Mouse (Mus musculus) midbrain, embryonic 16.5 days (tissue): ENCODE measurements at regions not wholly inside any gene's neighbourhood (a gene's known extent, or its start where the extent isn't known, plus 50 kb on each side); places are given as distances from the start of the nearest gene placed in this dataset.
"Not testable (repeated sequence)": the region's sequence is repeated elsewhere in the genome, so short reads cannot be mapped to it uniquely, and the experiment has no call there.

Experiments
- ATAC-seq: fragments of 200-750 bp; cut with Nextera tagmentation; 2 replicates; pipeline ENCODE4 v1.8.0; 2017; ENCODE audit warnings: moderate TSS enrichment
- H3K27ac ChIP-seq: fragments of 300-500 bp; sonication (generic); 2 replicates; pipeline ENCODE4 v1.5.1; 2014; ENCODE audit warnings: mild to moderate bottlenecking, low read length, mixed read lengths
- H3K27me3 ChIP-seq: fragments of 300-500 bp; sonication (generic); 2 replicates; pipeline ENCODE4 v1.6.1; 2014; ENCODE audit warnings: low read depth, low read length, mixed read lengths; ENCODE audit not compliant: control insufficient read depth, insufficient read depth
- H3K36me3 ChIP-seq: fragments of 300-500 bp; sonication (generic); 2 replicates; pipeline ENCODE4 v1.6.1; 2014; ENCODE audit warnings: mild to moderate bottlenecking, low read length, moderate library complexity, mixed read lengths; ENCODE audit not compliant: control insufficient read depth, insufficient read depth
- H3K4me1 ChIP-seq: fragments of 300-500 bp; sonication (generic); 2 replicates; pipeline ENCODE4 v1.6.1; 2014; ENCODE audit warnings: mild to moderate bottlenecking, low read length, mixed read lengths; ENCODE audit not compliant: control insufficient read depth, insufficient read depth
- H3K4me2 ChIP-seq: fragments of 300-500 bp; sonication (generic); 2 replicates; pipeline ENCODE4 v1.6.1; 2014; ENCODE audit warnings: mild to moderate bottlenecking, low read length, mixed read lengths
- H3K4me3 ChIP-seq: fragments of 300-500 bp; sonication (generic); 2 replicates; pipeline ENCODE4 v1.5.1; 2014; ENCODE audit warnings: low read depth, mild to moderate bottlenecking, low read length, moderate library complexity, mixed read lengths
- H3K9ac ChIP-seq: fragments of 300-500 bp; sonication (generic); 2 replicates; pipeline ENCODE4 v1.6.1; 2014; ENCODE audit warnings: low read depth, low read length, mixed read lengths
- H3K9me3 ChIP-seq: fragments of 300-500 bp; sonication (generic); replicated peaks from 2 replicates; pipeline ENCODE4 v1.6.1; 2014; ENCODE audit warnings: mild to moderate bottlenecking, low read length, mixed read lengths; ENCODE audit not compliant: control insufficient read depth, poor library complexity, severe bottlenecking
- WGBS: fragments of 180-500 bp; shearing (Covaris S2); extraction: QIAGEN DNeasy Blood & Tissue Kit; methylation state at CpG from one replicate; pipeline ENCODE4 v1.1.7; 2014; 5-methylcytosine and 5-hydroxymethylcytosine counted together

DNA sequence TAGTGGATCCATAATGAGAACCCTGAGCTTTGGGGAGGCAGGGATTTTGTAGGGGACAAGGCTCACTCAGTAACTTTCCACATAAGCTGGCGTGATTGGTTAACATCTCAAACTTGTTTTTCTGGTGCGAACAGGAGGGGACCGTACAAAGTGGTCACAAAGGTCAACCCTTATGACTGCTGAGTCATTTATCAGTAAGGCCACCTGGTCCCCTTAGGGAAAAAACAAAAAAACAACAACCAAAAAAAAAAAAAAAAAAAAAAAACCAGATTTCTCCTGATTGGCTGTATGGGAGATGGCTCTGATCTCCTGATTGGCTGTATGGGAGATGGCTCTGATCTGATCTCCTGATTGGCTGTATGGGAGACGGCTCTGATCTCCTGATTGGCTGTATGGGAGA is 244.0 kb upstream of the Oprm1 start:
- no peaks in the 10 kb centered on the region for H3K4me1 ChIP-seq
- no peak for ATAC-seq
- H3K4me3 ChIP-seq, result no peak overlapping the region
- no peak overlapping the region for H3K9ac ChIP-seq
- H3K36me3 ChIP-seq, result no peaks in the 10 kb centered on the region
- WGBS, result 96% methylated on average over 4 of the region's 4 CpGs
- H3K27me3 ChIP-seq, result no peaks in the 10 kb centered on the region
- H3K27ac ChIP-seq, result no peak overlapping the region
- H3K4me2 ChIP-seq, result no peak overlapping the region
- no peaks in the 10 kb centered on the region for H3K9me3 ChIP-seq

DNA sequence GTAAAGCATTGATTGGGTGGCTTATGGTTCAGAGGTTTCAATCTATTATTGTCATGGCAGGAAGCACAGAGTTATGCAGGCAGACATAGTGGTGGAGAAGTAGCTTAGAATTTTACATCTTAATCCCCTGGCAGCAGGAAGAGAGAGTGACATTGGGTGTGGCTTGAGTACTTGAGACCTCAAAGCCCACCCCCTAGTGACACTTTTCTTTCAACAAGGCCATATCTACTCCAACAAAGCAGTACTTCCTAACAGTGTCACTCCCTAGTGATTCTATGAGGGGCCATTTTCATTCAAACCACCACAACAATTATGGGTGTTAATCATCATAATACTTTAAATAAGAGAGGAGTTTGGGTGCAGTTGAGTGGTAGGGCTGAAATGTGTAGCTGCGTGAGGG is 195.8 kb upstream of the Oprm1 start:
- H3K27me3 ChIP-seq, result no peaks in the 10 kb centered on the region
- H3K36me3 ChIP-seq, result no peaks in the 10 kb centered on the region
- H3K4me3 ChIP-seq, result no peak overlapping the region
- WGBS, result 86% methylated on average over 1 of the region's 1 CpGs
- no peaks in the 10 kb centered on the region for H3K9me3 ChIP-seq
- no peak overlapping the region for H3K27ac ChIP-seq
- H3K4me1 ChIP-seq, result no peaks in the 10 kb centered on the region
- H3K4me2 ChIP-seq, result no peak overlapping the region
- no peak overlapping the region for H3K9ac ChIP-seq
- ATAC-seq, result no peak

DNA sequence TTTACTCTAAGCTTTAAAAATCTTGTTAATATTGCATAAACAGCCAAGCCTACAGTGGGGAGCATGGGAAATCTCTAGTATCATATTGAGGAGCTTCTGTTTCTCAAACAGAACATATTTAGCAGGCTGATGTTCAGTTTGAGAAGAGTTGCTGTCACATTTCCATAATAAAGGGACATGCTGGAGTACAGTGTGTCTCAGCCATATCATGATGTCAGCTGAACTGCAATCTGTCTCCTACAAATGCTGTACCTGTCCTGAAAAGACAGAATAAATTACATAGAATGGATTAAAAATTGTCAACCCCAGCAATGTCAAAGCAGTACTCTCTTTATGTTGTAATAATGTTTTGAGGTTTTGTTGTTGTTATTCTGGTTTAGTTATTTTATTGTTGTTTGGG is 179.7 kb upstream of the Oprm1 start:
- Histone ChIP-seq H3K36me3 (no peaks in the 10 kb centered on the region), H3K27me3 (no peaks in the 10 kb centered on the region), H3K4me1 (no peaks in the 10 kb centered on the region), H3K9ac (no peak overlapping the region), H3K9me3 (no peaks in the 10 kb centered on the region), H3K4me3 (no peak overlapping the region), H3K4me2 (no peak overlapping the region), H3K27ac (no peak overlapping the region)
- ATAC-seq, result no peak

DNA sequence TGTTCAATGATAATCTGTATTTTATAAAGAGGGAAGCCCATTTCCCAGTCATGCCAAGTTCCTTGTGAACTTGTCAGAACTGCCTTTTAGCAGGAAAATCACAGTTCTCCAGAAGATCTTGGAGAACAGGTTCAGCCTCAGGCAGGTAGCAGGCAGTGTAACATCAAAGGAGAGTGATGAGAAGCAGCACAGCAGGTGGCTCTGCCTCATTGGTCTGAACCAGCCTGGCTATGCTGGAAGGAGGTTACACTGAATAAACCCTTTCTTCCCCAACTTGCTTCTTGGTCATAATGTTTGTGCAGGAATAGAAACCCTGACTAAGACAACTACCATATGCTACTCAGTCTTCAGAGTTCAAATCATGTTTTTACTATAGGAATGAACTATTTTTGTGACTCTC is 172.5 kb upstream of the Oprm1 start:
- H3K4me3 ChIP-seq, H3K27me3 ChIP-seq, H3K4me1 ChIP-seq, ATAC-seq, H3K9me3 ChIP-seq, H3K9ac ChIP-seq, H3K36me3 ChIP-seq, H3K27ac ChIP-seq, H3K4me2 ChIP-seq: not testable (repeated sequence)

DNA sequence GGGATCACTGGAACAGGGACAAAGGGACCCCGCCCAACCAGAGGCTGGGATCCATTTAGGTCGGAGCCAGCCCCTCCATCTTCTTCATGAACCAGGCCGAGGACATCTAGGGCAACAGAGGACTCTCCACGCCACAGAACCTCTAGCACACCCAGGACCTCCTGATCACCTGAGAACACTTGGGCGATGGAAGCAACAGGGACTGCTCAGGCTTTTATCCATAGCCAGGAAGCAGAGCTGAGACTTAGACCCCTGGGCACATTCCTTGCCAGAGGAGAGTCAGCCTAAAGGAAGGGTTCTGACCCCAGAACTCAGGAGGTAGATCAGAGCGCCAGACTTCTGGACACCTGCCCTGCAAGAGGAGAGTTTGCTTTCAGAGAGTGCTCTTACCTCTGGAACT is 168.1 kb upstream of the Oprm1 start:
- Histone ChIP-seq H3K9me3 (no peaks in the 10 kb centered on the region), H3K36me3 (no peaks in the 10 kb centered on the region), H3K4me1 (no peaks in the 10 kb centered on the region), H3K27me3 (no peaks in the 10 kb centered on the region), H3K4me3 (no peak overlapping the region), H3K9ac (no peak overlapping the region), H3K4me2 (no peak overlapping the region), H3K27ac (no peak overlapping the region)
- 92% methylated on average over 6 of the region's 6 CpGs for WGBS
- no peak for ATAC-seq

DNA sequence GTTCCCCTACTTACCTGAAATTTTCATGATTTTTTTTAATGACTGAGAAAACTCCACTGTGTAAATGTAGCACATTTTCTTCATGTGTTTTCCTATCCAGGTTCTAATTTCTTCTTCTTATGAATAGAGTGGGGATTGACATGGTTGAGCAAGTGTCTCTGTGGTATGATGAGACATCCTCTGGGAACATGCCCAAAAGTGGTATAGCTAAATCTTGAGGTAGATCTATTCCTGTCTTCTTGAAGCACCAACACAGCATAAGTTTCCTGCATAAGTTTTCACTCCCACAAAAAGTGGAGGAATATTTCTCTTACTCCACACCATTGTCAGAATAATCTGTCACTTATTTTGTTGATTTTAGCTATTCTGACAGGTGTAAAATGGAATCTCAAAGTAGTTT is 161.1 kb upstream of the Oprm1 start:
- Histone ChIP-seq H3K4me3 (no peak overlapping the region), H3K9me3 (no peaks in the 10 kb centered on the region), H3K4me1 (no peaks in the 10 kb centered on the region), H3K27ac (no peak overlapping the region), H3K27me3 (no peaks in the 10 kb centered on the region), H3K36me3 (no peaks in the 10 kb centered on the region), H3K9ac (no peak overlapping the region), H3K4me2 (no peak overlapping the region)
- ATAC-seq, result no peak

DNA sequence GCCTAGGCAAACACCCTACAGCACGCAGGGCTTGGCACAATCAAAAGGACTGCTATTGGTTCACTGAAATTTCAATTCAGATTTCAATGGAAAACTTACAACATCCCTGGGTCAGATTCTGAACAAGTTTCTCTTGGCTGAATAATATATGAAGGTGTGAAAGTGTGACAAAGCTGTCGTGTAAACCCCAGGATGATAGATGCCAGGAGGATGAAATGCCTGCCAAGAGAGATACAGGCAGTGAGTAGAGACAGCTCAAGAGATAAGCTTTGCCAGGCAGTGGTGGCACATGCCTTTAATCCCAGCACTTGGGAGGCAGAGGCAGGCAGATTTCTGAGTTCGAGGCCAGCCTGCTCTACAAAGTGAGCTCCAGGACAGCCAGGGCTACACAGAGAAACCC is 159.7 kb upstream of the Oprm1 start:
- not testable (repeated sequence) for H3K9me3 ChIP-seq, H3K36me3 ChIP-seq, H3K9ac ChIP-seq, H3K4me3 ChIP-seq, H3K4me1 ChIP-seq, ATAC-seq, H3K27me3 ChIP-seq, H3K27ac ChIP-seq, H3K4me2 ChIP-seq
- 82% methylated on average over 3 of the region's 3 CpGs for WGBS

DNA sequence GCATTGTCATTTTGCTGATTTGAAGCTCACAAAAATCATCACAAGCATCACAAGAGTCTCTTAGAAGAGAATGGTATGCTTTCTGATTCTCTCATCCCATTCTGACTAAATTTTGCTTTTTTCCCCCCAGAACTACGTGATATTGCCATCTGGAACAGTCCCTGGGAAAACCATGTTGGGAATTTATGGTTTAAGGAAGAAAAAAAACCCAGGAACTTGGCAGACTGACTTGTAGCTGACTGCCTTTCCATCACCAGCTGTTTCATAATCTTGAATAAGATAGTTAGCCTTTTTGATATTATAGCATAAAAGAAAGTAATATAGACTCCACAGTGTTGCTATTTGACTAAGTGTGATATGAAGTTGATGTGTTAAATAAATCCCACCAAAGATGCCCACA is 110.7 kb upstream of the Oprm1 start:
- Histone ChIP-seq H3K27me3 (no peaks in the 10 kb centered on the region), H3K4me3 (no peak overlapping the region), H3K9ac (no peak overlapping the region), H3K9me3 (no peaks in the 10 kb centered on the region), H3K4me1 (no peaks in the 10 kb centered on the region), H3K4me2 (no peak overlapping the region), H3K36me3 (no peaks in the 10 kb centered on the region), H3K27ac (no peak overlapping the region)
- ATAC-seq, result no peak
- WGBS, result 33% methylated on average over 1 of the region's 1 CpGs

DNA sequence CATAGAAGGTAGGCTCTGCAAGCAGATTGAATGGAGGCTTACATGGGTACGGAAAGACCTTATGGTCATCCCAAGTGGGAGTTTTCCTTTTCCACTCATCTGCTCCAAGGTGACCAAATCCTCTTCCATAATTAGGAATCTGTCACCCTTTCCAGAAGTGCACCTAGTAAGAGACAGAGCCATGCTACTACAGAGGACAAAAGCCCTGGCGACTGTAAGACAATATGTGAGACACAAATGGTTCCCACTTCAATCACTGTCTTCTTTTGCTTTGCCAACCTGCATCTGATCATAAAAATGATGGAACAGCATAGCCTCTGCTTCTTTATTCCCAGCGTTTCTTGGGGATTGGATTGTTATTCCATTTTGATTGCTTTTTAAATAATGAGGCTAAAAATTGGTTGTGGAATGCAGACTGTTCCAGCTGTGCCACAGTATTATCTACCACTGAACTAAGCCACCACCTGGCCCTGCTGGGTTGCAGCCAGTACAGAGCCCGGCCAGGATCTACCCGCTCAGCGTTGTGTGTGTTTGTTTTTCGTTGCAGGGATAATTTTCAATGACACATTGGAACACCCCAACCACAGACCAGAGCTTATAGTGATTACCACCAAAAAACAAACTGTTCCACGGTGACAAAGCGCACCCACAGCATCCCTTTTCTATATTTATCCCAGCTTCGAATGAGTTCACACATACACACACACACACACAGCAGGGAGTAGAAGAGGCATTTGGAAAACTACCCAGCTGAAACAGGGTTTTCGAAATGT is 72.8 kb upstream of the Oprm1 start:
- H3K9me3 ChIP-seq, result no peaks in the 10 kb centered on the region; the same call in 1 of the 2 replicates
- no peaks in the 10 kb centered on the region for H3K36me3 ChIP-seq
- no peak overlapping the region for H3K4me2 ChIP-seq
- ATAC-seq, result peak; percentile 77; the same call in 1 of the 2 replicates
- H3K9ac ChIP-seq, result no peak overlapping the region
- H3K4me3 ChIP-seq, result no peak overlapping the region
- no peaks in the 10 kb centered on the region for H3K27me3 ChIP-seq
- no peak overlapping the region for H3K27ac ChIP-seq
- WGBS, result 72% methylated on average over 11 of the region's 11 CpGs
- H3K4me1 ChIP-seq, result no peaks in the 10 kb centered on the region
